Mouse (Mus musculus) neutrophil, adult 5-6 weeks (primary cell): ENCODE data around the gene Pdxdc1. TPM values are rescaled to one million over a fixed set of nuclear protein-coding genes. Genes with fewer than 3 reads are reported as not detected.
A peak's percentile ranks its signal among the peaks of the same experiment; 100 is the strongest.
"Not testable (repeated sequence)": the region's sequence is repeated elsewhere in the genome, so short reads cannot be mapped to it uniquely, and the experiment has no call there.

Experiments used
- ATAC-seq: fragments of 151-379, 151-347 bp; 2 replicates; pipeline ENCODE4 v1.8.0; 2017; ENCODE audit warnings: mild to moderate bottlenecking, moderate TSS enrichment; ENCODE audit not compliant: insufficient number of reproducible peaks, poor library complexity, low FRiP score, severe bottlenecking; ENCODE audit errors: extremely low read depth
- total RNA-seq: library from RNA; stranded (forward); fragments of 200-1000 nt; gene quantifications from 2 replicates; pipeline ENCODE4 v1.2.3, GENCODE M21; 2017

The Pdxdc1 gene
- total RNA-seq, 1 experiment from 2014 or later = 103 TPM

GRCm38 (mm10) chr16:13894097-13894496, 8.8 kb downstream of the Pdxdc1 start:
- no peak for ATAC-seq

- ATAC-seq = no peak
Observed at GRCm38 (mm10) chr16:13892850-13893249, 10.1 kb downstream of the Pdxdc1 start.

- ATAC-seq = no peak
Observed at GRCm38 (mm10) chr16:13890449-13890848, 12.5 kb downstream of the Pdxdc1 start.

- ATAC-seq = no peak
Observed at GRCm38 (mm10) chr16:13883094-13883774, 19.7 kb downstream of the Pdxdc1 start.

- no peak for ATAC-seq
Observed at GRCm38 (mm10) chr16:13875483-13875882, 27.4 kb downstream of the Pdxdc1 start.

DNA sequence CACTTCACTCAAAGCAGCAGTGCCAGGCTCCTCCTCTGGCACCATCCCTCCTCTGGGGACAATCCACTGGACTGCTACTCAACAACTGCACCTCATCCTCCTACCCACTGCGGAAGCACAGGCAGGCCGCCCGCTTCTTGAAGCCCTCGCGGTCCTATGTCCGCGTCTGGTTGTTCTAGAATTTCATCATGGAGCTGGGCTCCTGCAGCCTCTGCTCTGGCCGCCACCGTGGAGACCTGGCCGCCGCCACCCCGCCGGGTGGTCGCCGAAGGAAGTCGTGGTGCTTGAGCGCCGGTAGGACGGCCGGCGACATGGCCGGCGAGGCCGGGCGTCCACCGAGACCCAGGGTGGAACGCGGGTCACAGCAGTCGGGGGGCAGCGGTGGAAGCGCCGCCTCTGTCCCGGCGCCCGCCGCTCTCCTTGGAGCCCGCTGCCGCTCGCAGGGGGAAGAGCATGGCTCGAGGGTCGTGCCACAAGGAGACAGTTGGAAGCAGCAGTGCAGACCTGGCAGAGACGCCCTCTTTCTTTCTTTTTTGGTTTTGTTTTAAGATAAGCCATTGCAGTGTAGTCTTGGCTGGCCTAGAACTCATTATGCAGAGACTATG, 34.9 kb downstream of the Pdxdc1 start:
- no peak for ATAC-seq

GRCm38 (mm10) chr16:13867406-13867805, 35.5 kb downstream of the Pdxdc1 start:
- ATAC-seq = not testable (repeated sequence)

- ATAC-seq = no peak
Observed at GRCm38 (mm10) chr16:13866616-13867015, 36.3 kb downstream of the Pdxdc1 start.

DNA sequence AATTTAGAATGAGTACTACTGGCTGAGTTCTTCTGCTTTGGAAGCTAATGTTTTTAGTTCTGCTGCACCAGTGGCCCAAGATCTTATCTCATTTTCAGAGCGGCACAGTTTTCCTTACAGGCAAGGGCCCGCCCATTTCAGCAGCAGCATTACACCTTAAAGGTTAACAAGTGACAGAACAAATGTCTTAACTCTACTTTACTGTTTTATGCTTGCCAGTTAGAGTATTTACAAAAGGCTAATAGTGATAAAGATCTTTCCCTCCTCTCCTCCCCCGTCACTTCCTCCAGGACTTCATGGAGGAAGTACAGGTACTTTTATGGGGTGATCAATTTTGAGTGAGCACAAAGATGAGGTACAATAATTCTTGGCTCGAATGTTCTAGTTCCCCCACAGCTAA, 36.9 kb downstream of the Pdxdc1 start:
- ATAC-seq = no peak

DNA sequence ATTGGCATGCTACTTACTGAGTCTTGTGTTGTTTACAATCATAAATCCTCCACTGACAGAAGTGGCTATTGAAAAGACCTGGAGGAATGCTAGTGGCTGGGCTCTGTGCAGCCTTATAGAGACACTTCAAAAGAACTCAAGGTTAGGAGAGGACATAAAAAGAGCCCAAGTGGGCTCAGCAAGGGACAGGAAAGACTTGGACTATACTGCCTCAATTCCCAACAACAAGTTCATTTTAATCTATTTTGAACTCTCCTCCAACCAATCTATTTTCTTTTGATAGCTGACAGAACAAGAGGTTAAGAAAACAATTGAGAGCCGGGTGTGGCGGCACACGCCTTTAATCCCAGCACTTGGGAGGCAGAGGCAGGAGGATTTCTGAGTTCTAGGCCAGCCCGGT, 49.0 kb downstream of the Pdxdc1 start:
- ATAC-seq = no peak

- ATAC-seq = no peak
Observed at GRCm38 (mm10) chr16:13851446-13851845, 51.5 kb downstream of the Pdxdc1 start.

DNA sequence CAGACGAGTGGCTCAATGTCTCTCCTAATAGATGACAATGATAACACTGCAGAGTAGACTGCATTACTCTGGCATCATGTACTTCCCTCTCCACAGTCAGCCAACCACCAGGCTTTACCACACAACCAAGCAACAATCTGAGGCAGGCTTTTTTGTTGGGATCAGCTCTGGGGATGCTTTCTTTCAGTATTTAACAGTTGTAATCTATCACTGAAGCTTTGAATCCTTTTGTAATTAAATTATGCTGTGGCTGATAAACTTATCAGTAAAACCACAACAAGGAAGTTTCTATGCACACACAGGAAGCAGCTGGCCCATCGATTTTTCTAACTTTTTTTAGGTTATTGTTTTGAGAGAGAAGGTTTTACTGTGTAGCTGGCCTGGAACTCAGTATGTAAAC, 54.6 kb downstream of the Pdxdc1 start:
- ATAC-seq = peak; percentile 26; the same call in 1 of the 2 replicates

DNA sequence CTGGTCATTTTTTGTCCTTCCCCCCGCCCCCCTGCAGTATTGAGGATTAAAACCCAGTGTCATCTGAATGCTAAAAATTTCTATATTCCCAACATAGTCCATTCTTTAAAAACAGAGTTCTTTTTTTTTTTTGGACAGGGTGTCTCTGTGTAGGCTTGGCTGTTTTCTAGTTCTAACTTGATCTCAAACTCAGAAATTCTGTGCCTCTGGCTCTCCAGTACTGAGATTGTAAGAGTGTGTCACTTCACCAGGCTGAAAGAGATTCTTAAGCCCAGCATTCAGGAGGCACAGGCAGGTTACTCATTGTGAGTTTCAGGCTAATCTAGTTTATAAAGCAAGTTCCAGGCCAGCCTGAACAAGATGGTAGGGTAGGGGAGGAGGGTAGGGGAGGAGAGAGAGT, 56.3 kb downstream of the Pdxdc1 start:
- no peak for ATAC-seq

- ATAC-seq = no peak
Observed at GRCm38 (mm10) chr16:13845031-13845430, 57.9 kb downstream of the Pdxdc1 start.

- ATAC-seq = no peak
Observed at GRCm38 (mm10) chr16:13840956-13841355, 62.0 kb downstream of the Pdxdc1 start.

DNA sequence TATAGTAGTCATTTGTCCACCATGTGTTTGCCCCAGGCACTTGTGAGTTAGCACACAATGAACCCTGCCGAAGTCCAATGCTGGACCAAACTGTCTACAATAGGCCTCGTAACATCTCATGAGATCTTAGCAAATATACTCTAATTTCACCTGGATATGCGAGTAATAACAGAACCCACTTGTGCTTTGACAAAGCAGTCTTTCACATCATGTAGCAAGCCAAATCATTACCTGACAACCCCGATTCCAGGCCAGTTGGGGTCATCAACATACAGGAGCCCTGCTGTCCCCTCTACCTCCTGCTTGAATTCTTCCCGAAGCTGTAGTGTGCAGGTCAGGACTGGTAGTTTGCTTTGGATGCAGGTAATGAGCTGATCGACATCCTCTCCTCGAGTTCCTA, 62.9 kb downstream of the Pdxdc1 start:
- no peak for ATAC-seq

GRCm38 (mm10) chr16:13834382-13834781, 68.5 kb downstream of the Pdxdc1 start:
- ATAC-seq = no peak

DNA sequence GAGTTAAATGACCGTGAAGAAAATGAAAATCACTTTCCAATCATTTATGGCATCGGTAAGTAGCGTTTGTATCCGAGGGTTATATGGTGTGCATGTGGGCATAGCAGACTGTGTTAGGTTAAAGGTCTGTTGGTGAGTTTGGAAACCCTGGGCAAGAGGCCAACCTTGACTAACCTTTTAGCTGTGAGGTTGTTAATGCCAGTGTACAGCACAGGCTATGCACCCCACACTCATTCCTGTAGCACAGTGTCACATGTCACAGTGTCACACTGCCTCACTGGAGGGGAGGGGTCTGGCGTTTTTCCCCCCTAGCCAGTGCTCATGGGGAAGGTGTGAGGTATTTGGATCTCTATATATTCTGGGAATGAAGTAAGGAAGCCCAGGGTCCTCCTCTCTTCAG, 71.3 kb downstream of the Pdxdc1 start:
- ATAC-seq = no peak

- ATAC-seq = no peak
Observed at GRCm38 (mm10) chr16:13830444-13830843, 72.5 kb downstream of the Pdxdc1 start.

GRCm38 (mm10) chr16:13826511-13826910, 76.4 kb downstream of the Pdxdc1 start:
- ATAC-seq = no peak
